Mouse (Mus musculus): ENCODE results near the gene Il4ra.

DNA sequence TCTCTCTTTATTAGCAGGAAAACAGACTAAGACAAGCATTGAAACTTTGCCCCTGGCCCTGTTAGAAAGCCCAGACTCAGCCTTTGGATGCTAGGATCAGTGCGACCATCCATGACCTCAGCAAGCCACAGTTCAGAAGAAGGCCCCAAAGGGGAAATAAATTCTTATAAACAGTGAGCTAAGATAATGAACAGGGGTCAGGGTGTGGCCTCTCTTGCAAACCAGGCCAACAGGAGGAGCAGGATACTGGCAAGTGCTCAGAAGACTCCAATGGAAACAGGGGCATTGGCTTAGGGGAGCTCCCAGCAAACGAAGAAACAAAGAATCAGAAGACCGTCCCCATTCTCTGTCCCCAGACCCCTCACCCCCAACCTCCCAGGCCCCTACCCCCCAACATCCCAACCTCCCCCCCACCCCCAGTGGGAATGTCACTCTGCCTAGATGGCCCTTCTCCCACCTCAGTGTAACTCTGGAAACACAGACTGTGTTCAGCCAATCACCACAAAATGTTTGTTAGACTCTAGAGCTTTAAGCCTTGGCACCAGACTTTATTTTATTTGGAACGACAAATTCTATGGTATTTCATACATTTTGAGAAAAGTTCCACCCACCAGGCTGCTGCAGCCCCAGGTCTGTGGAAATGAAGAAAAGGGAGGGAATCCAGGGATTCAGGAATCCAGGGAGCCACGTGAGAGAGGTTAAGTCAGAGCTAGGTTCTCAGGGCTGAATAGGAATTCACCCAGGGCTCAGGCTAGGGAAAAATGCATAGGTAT lies 36.7 kb upstream of the Il4ra start:
- TF ChIP-seq CTCF (IDR thresholded peaks at IDR 0.05) (no peak), EP300 (IDR thresholded peaks at IDR 0.05; ENCODE audit: insufficient read depth, low read depth, low read length) (no peak)

Data from heart, adult 2 months (tissue).